Mouse (Mus musculus) brain, embryonic 14.5 days (tissue): ENCODE measurements around the gene Flot1.

Experiments
- CTCF ChIP-seq: fragments of 200-500 bp; IDR thresholded peaks from 2 replicates; pipeline ENCODE4 v1.5.1; 2012; ENCODE audit warnings: inconsistent platforms, mild to moderate bottlenecking, moderate library complexity, borderline replicate concordance; ENCODE audit not compliant: insufficient read depth, insufficient read length; ENCODE audit errors: extremely low read depth
- POLR2A ChIP-seq: fragments of 200-500 bp; IDR thresholded peaks from 2 replicates; pipeline ENCODE4 v1.6.1; 2012; ENCODE audit warnings: mild to moderate bottlenecking, inconsistent platforms, borderline replicate concordance; ENCODE audit not compliant: poor library complexity, insufficient read depth, insufficient read length, severe bottlenecking; ENCODE audit errors: extremely low read depth

DNA sequence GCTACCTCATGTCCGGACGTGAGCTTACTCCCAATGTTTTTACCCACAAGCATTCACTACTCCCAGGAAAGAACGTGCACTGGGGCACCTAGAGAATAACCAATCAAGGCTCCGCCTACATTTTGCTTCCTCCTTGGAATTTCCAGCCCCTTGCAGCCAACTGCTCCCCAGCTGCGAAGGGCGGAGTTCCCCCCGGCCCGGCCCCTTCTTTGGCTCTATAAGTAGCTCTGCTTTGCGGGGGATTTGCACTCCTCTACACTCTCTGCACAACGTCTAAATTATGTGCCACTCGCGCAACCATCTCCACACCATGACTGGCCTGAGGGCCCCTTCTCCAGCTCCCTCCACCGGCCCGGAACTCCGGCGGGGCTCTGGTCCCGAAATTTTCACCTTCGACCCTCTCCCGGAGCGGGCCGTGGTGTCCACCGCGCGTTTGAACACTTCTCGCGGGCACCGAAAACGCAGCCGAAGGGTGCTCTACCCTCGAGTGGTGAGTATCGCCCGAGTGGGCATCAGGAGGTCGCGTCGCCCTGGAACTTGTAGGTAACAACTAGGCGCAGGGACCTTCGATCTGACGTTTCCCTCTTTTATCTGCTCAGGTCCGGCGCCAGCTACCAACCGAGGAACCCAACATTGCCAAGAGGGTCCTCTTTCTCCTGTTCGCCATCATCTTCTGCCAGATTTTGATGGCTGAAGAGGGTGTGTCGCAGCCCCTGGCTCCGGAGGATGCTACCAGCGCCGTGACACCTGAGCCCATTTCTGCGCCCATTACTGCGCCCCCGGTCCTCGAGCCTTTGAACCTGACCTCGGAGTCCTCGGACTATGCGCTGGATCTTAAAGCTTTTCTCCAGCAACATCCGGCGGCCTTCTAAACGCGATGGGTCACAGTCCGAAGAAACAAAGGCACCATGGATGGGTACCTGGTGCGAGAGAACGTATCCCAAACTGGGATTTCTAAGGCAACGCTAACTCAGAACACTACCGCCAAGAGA lies 1.3 kb upstream of the Flot1 start, which contains the start of gene Ier3:
- no peak for TF ChIP-seq CTCF
- peak; percentile 41; the same call in 1 of the 2 replicates for TF ChIP-seq POLR2A
